Mouse (Mus musculus) G1E (cell line): ENCODE results near the gene Ppp4r3b.

Source experiments
- CTCF ChIP-seq: IDR thresholded peaks from 2 replicates; pipeline ENCODE4 v1.5.1; 2012; ENCODE audit warnings: low read depth, low read length, inconsistent platforms, mixed read lengths
- GATA1 ChIP-seq: IDR thresholded peaks from 2 replicates; pipeline ENCODE4 v1.6.1; 2012; ENCODE audit warnings: borderline replicate concordance, low read length, inconsistent platforms, mixed read lengths

DNA sequence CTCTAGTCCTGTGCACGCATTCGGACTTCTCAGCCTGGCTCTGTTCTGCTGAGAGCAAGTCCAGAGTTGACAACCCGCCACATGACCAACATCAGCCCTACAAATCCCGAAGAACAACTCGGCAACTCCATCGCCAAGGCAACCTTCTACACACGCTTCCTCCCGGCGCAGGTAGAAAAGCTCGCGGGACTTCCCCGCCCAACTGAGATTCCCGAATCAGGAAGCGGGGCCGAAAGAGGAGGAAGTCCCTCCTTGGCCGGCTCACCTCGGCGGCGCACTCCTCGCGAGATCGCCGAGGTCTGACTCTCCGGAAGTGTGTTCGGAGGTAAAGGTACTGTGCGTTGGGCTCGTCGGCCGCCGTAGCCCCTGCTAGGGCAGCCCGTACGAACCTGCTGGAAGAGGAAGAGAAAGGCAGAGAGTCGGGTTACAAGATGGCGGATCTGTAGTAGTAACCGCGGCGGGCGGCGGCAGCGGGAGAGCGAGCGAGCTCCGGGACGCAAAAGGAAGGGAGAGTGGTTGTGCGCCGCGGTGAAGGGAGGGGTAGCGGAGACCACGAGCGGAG lies at the start of gene Ppp4r3b:
- no peak for TF ChIP-seq CTCF
- no peak for TF ChIP-seq GATA1
